Mouse (Mus musculus) neutrophil, adult 5-6 weeks (primary cell): Measurements from ENCODE around the gene Trmt1. TPM values are rescaled to one million over a fixed set of nuclear protein-coding genes. Genes with fewer than 3 reads are reported as not detected.

ENCODE experiments used
- ATAC-seq: fragments of 151-379, 151-347 bp; 2 replicates; pipeline ENCODE4 v1.8.0; 2017; ENCODE audit warnings: mild to moderate bottlenecking, moderate TSS enrichment; ENCODE audit not compliant: insufficient number of reproducible peaks, poor library complexity, low FRiP score, severe bottlenecking; ENCODE audit errors: extremely low read depth
- total RNA-seq: library from RNA; stranded (forward); fragments of 200-1000 nt; gene quantifications from 2 replicates; pipeline ENCODE4 v1.2.3, GENCODE M21; 2017

Gene Trmt1
- total RNA-seq, 1 experiment from 2014 or later: 83.2 TPM

DNA sequence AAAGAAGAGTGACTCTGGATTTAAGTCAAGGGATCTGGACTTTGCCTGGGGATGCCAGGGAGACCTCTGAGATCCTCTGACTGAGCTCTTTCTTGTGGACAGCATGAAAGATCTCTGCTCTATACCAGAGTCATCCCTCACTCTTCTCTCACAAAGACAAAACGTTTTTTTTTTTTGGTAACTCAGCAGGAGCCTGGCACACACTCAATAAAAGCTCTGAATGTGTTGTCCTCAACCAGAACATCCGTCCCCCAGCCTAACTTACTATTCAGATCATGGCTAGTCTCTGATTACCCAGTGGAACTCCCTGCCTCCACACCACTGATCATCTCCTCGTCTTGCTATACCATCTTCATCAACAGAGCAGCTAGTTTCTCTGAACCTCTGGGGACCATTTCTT lies 1.6 kb upstream of the Trmt1 start:
- no peak for ATAC-seq

DNA sequence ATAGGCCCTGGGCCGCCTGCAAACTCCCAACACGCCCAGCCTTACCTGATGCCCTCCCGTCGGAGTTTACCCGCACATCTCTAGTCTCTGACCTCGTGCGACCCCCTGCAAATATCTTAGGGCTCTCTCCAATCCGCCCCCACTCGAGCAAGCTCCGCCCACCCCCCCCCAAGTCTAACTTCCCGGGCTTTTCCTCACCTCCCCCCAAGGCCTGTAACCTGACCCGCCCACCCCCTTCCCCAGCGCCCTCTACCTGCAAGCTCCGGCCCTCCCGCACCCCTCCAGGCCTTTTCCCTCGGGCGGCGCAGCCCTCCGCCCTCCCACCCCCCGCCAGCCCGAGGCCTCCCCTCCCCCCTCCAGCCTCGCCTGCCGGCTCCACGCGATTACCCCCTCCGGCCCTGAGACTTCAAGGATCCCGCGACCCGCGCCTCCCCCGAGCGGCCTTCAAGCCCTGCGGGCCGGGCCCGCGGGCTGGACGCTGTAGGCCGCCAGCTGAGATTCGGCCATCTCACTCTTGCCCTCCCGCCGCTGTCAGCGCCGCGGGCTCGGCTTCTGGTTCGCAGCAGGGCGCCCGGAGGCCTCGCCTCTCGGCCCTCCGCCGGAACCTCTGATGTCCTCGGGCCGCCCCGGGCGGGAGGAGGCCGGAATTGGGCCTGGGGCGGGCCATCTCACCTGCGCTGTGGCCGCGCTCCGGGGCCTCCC lies 1.0 kb downstream of the Trmt1 start:
- ATAC-seq: no peak

DNA sequence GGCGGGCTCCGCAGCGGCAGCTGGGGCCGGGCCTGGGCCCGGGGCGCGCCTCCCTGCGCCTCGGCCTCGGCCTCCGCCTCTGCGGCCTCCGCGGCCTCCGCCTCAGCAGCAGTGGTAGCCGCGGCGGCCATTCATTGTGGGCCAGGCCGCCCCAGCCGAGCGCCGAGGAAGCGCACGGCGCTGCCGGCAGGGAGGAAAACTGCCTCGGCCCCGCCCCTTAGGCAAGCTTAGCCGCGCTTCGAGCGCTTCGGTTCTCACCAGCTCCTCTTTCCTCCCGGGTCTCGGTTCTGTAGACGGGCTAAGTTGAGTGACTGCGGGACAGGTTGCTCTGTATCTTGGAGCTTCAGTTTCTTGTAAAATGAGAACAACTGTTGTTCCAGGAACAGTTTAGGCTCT lies 1.6 kb downstream of the Trmt1 start, which contains the start of gene Nacc1:
Gene Nacc1, minus strand, starts transcription at position 158 of the 396 bp plus-strand sequence.
- peak; percentile 74 for ATAC-seq

DNA sequence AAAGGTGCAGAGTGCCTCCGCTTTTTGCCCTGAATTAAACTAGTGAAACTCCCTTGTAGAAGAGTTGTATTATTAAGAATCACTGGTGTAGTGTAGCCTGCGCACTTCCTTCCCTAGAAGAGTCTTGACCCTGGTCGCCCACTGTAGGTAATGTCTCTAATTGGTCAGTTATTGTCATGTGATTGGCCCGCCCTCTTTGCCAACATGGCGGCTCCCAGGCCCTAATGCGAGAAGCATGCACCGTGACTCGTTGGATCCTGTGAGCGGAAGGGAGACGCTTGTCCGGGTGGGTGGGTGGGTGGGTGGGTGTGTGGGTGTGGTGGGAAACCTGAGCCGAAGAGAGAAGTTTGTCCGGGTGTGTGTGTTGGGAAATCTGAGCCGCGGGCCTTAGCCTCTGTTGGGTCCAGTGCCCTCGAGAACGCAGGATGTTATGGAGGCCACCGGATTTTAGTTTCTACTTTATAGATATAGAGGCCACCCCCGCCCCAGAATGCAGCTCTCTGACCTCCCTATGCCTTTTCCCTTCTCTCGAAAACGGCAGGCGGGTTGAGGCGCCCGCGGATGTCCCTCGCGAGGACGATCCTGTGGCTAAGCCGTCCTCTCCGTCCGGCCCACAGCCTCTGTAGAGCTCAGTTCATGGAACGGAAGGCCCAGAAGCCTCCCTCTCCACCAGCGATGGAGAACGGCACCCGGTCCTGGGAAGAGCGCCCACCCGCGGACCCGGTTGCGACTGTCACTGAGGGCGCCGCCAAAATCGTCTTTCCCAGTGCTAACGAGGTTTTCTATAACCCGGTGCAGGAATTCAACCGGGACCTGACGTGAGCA lies 3.2 kb downstream of the Trmt1 start:
- ATAC-seq: peak; percentile 85

DNA sequence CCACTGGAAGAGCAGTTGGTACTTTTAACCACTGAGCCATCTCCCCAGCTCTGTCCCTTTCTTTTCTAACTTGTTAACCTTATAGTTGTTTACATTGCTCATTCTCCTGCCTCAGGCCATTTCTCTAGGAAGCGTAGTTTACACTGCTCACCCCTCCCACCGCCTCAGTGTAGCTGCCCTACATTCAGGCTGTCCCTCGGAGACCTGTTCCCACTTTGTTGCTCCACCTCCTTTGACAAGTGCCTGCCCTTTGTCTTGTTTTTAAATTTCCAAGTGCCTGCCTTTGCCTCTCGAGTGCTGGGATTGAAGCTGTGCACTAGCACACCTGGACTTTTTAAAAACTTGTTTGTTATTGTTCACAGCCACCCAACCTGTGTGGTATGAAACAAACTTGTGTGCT lies 7.2 kb downstream of the Trmt1 start:
- ATAC-seq: no peak

DNA sequence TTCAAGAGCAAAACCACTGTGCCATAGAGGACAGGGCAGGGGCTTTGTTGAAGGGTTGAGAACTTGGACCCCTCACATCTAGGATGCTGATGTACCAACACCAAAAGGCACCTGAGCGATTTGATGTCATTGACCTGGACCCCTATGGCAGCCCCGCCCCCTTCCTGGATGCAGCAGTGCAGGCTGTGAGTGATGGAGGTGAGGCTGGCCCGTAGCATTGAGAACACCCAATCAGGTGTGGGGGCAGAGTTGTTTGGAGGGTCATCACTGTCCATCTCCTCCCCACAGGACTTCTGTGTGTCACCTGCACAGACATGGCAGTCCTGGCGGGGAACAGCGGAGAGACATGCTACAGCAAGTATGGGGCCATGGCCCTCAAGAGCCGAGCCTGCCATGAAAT lies 9.0 kb downstream of the Trmt1 start:
- no peak for ATAC-seq

DNA sequence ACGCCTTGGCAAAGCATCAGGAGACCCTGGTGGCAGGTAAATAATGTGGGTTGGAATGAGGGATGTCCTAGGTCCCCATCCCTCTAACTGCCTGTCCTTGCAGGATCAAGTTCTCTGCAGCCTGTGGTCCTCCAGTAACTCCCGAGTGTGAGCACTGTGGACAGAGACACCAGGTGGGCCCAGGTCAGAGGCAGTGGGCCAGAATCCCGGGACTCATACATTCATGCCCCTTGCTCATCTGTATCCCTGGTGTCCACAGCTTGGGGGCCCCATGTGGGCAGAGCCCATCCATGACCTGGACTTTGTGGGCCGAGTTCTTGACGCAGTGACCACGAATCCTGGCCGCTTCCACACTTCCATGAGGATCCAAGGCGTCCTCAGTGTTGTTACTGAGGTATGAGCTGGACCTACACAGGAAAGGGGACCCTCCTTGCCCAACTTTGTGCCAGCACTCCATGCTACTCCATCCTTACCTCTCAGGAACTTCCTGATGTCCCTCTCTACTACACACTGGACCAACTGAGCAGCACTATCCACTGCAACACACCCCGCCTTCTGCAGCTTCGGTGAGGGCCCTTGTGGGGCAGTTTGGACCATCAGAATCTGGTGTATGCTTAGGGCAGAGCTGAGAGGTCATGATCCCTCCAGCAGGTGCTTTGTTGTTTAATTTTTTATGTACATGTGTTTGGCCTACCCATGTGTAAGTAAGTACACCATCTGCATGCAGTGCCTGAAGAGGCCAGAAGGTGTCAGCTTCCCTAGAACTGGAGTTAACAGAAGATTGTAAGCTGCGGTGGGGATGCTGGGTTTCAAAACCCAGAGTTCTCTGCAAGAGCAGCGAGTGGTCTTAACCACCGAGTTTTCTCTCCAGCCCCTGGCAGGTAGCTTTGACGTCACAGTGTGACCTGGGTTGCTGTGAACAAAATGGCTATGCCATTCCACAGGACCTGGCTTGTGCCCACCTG lies 11.3 kb downstream of the Trmt1 start:
- ATAC-seq: peak; percentile 34

DNA sequence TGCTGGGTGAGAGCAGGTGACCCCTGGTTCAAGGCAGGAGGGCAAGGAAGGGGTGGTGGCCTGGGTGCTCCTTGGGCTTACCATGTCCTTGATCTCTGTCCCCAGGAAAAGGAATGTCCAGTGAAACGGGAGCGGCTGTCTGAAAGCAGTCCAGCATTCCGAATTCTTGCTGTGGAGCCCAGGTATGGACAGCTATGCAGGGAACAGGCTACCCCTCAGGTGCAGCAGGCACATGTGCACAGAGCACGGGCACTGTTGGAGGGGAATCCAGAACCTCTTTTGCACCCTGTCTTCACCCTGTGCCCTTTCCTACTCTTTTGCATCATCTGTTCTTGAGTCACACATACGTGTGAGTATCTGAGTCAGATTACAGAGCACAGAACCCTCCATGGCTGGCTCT lies 12.2 kb downstream of the Trmt1 start:
- no peak for ATAC-seq

DNA sequence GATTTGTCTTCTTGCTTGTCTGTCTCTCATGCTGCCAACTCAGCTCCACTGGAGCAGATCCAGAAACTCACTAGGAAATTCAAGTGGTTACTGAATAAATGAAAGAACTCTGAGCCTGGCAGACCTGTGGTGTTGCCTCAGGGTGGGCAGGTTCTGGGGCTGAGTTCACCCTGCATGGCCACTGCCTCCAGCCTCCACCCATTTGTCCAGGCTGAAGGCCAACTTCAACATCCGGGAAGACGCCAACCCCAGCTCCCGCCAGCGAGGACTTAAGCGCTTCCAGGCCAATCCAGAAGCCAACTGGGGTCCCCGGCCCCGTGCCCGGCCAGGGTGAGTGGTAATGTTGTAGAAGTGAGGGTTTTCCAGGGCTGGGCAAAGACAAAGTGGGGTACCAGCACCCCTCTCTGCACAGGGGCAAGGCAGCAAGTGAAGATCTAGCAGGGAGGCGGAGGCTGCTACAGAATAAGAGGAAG lies 12.9 kb downstream of the Trmt1 start:
- no peak for ATAC-seq

DNA sequence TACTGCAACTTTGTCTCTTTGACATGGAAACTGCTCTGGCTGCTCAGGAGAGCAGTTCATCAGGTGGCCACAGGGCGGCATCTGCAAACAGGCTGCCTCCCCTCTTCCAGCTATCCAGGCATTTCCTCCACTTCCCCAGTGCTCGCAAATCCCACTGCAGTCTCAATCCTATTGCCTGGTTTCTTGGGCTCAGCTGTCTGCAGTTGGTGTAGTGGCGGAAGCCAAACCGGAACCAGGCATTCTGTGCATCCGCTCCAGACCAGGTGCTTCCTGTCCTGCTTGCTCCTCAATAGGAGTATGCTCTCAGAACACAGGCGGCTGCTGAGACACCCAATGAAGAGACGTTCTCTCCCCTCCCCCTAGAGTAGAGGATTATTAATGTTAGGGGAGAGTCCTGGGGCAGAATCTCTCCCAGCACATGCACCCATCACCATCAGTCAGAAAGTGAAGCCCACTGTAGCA lies 13.8 kb downstream of the Trmt1 start:
- ATAC-seq: peak; percentile 35; the same call in 1 of the 2 replicates

DNA sequence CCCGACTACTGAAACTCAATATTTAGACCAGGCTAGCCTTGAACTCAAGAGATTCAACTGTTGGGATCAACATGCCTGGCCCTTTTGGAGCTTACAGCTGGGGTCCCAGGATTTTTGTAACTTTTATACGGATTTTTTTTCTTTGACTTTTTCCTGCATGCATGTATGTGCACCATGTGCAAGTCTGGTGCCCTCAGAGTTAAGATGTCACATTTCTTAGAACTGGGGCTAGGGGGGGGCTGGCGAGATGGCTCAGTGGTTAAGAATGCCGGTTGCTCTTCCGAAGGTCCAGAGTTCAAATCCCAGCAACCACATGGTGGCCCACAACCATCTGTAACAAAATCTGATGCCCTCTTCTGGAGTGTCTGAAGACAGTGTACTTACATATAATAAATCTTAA lies 14.4 kb downstream of the Trmt1 start:
- ATAC-seq: no peak

DNA sequence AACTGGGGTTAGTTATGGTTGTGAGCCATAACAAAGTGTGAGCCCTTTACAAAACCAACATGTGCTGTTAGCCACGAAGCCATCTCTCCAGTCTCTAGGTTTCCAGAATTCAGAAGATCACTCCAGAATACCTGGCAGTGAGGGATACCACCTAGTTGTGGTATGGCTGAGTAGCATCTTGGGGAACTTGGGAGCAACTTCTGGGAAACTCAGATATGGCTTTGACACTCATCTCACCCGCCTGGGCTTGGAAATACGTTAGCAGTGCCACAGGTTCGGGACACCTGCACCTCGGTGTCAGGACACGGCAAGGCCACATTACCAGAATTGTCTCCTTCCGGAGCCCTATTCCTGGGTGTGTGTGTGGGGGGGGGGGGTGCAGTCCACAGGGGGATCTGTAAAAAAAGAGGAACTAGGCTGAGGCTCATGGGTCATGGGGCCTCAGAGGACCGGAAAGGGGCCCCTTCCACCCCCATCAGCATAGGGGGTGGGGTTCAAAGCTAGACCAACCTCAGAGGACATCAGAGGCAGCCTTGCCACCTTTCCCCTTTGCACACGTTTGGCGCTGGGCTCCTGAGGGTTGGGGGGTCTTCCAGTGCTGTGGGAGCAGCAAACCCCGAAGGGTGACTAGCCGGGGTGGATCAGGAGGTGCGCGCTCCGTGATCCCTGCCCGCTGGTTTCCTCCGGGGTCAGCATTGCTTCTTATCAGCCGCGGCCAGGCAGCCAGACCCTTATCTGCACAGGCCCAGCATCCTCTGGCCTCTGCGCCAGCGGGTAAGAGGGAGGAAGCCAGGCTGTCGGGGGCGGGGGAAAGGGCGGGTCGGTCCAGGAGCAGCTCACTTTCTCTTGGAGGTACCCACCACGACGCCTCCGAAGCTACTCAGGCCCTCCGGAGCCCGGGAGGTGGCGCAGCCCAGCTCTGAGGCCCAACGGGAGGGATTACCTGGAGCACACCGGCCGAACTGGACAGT lies 15.1 kb downstream of the Trmt1 start, which contains the start of gene Lyl1:
Gene Lyl1, plus strand, starts transcription at position 517 of the 971 bp plus-strand sequence.
- peak; percentile 39 for ATAC-seq

DNA sequence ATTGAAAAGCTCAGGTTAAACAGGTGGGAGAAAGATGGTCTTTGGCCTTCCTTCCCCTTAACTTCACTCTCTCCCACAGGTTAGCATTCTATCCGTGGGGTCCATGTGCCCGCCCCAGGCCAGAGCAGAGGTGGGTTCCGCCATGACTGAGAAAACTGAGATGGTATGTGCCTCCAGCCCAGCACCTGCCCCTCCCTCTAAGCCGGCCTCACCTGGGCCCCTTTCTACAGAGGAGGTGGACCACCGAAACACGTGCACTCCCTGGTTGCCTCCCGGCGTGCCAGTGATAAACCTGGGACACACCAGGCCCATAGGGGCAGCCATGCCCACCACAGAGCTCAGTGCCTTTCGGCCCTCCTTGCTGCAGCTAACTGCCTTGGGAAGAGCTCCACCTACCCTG lies 16.5 kb downstream of the Trmt1 start:
- no peak for ATAC-seq

DNA sequence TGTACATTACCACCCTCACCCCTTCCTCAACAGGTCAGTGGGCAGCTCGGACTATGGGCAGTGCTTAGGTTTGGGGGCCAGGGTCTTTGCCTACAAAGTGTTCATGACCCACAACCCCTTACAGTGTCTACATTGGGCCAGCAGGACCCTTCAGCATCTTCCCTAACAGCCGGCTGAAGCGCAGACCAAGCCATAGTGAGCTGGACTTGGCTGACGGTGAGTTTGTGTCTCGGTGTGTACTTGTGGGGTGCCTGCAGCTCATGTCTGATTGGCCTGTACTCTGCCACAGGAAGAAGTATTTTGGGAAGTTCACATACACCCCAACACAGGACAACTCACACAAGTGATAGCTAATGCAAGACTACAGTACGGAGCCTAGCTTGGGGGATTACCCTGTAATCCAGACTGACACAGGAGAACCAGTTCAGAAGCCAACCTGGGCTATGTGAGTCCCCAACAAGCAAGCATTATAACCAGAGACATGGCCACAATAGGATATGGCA lies 16.9 kb downstream of the Trmt1 start:
- ATAC-seq: no peak

DNA sequence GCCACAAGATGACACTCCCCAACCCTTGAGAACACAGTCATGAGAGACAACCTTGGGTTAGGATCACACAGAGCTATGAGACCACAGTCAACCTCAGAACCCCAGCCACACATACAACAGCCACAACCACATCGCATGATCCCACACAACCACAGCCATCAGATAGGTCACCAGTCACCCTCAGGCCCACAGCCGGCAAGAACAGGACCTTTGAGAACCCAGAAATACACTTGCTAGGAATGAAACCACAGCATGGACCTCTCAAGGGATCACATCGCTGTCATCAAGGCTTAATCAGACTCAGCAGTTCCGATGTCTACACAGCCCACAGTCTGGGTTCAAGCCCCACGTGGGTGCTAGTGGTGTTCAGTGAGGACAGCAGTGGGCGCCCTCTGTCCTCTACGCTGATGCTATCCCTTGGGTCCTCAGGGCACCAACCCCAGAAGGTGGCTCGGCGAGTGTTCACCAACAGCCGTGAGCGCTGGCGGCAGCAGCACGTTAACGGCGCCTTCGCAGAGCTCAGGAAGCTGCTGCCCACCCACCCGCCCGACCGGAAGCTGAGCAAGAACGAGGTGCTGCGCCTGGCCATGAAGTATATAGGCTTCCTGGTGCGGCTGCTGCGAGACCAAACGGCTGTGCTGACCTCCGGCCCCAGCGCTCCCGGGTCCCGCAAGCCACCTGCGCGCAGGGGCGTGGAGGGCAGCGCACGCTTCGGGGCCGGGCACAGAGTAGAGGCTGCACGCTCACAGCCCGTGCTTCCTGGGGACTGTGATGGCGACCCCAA lies 17.6 kb downstream of the Trmt1 start:
- no peak for ATAC-seq

DNA sequence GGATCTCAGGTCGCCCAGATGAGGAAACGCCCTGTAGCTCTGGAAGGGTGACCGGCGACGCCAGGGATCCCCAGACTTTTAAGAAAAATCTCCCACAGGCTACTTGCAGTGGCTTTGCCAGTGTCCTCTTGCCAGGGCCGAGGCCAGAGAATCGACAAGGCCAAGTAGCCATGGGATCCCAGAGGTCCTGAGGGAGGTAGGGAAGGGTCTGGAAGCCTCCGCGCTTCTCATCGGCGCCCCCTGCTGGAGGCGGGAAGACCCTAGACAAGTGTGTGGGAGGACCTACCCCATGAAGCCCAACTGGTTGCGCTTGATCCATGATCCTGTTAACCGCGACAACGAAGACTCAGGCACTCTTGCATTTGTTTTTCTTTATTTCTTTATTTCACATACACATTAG lies 18.2 kb downstream of the Trmt1 start:
- no peak for ATAC-seq
